Mouse (Mus musculus) bone marrow, adult 2 months (tissue): ENCODE measurements around the gene Mlx.

Experiments
- CTCF ChIP-seq: fragments of 200-500 bp; IDR thresholded peaks from 2 replicates; pipeline ENCODE4 v1.5.1; 2011; ENCODE audit warnings: low read length, control low read depth; ENCODE audit not compliant: control insufficient read depth, insufficient read depth
- POLR2A ChIP-seq: fragments of 200-500 bp; IDR thresholded peaks from 2 replicates; pipeline ENCODE4 v1.6.1; 2011; ENCODE audit warnings: low read depth, mild to moderate bottlenecking, control low read depth, low read length, borderline replicate concordance; ENCODE audit not compliant: control insufficient read depth

- TF ChIP-seq POLR2A (no peak), CTCF (peak; percentile 45)
These were observed 44.6 kb downstream of the Mlx start for GRCm38 (mm10) chr11:101131701-101132100.
